Mouse (Mus musculus): ENCODE measurements around the gene Cars. TPM values are rescaled to one million over a fixed set of nuclear protein-coding genes. Genes with fewer than 3 reads are reported as not detected.
"Not testable (repeated sequence)": the region's sequence is repeated elsewhere in the genome, so short reads cannot be mapped to it uniquely, and the experiment has no call there.

Gene Cars
- 32.4 and 35.4 TPM in 2 replicates for total RNA-seq (2014; rRNA removed)
- polyA plus RNA-seq (2015; fragmentation: Nextera tagmentation; extraction: Ambion mirVana) = 65.4 and 73.8 TPM in 2 replicates

- ATAC-seq (peak; percentile 98), DNase-seq (ENCODE audit: low spot score) (peak; percentile 97)
- Histone ChIP-seq H3K4me2 (ENCODE audit: low read depth, low read length) (peak within 1 kb of the TSS; percentile 85), H3K9me3 (ENCODE audit: low read length) (no peaks in the 10 kb centered on the region), H3K36me3 (ENCODE audit: insufficient read depth, low read length) (no peaks in the 10 kb centered on the region), H3K27ac (peak within 1 kb of the TSS; percentile 74), H3K27me3 (ENCODE audit: insufficient read depth, low read length) (no peaks in the 10 kb centered on the region), H3K9ac (replicated peaks; ENCODE audit: low read length) (peak within 1 kb of the TSS; percentile 87), H3K4me3 (ENCODE audit: low read length) (peak within 1 kb of the TSS; percentile 92), H3K4me1 (ENCODE audit: insufficient read depth, low read length) (peaks cover 9% of the 10 kb centered on the region)
- 2% methylated on average over 35 of the region's 35 CpGs for WGBS
- no peak for TF ChIP-seq CTCF (IDR thresholded peaks at IDR 0.05; ENCODE audit: low read depth)
Measured at GRCm38 (mm10) chr7:143599428-143600230, at the start of gene Cars. Gene Cars (minus strand): TSS chr7:143600090.

GRCm38 (mm10) chr7:143649034-143649768 lies 49.3 kb upstream of the Cars start, which contains the start of gene Tnfrsf22:
Gene Tnfrsf22 (minus strand): TSS chr7:143649661.
- Histone ChIP-seq H3K9me3 (ENCODE audit: low read length) (no peaks in the 10 kb centered on the region), H3K4me1 (ENCODE audit: insufficient read depth, low read length) (no peaks in the 10 kb centered on the region), H3K27me3 (ENCODE audit: insufficient read depth, low read length) (no peaks in the 10 kb centered on the region), H3K27ac (no peak within 1 kb of the TSS), H3K9ac (replicated peaks; ENCODE audit: low read length) (peak within 1 kb of the TSS; percentile 61), H3K4me3 (ENCODE audit: low read length) (peak within 1 kb of the TSS; percentile 57), H3K4me2 (ENCODE audit: low read depth, low read length) (peak within 1 kb of the TSS; percentile 86), H3K36me3 (ENCODE audit: insufficient read depth, low read length) (no peaks in the 10 kb centered on the region)
- 3% methylated on average over 39 of the region's 39 CpGs for WGBS
- peak; percentile 98 for ATAC-seq
- TF ChIP-seq CTCF (IDR thresholded peaks at IDR 0.05; ENCODE audit: low read depth) = peak; percentile 13; the same call in 1 of the 2 replicates
- peak; percentile 89 for DNase-seq (ENCODE audit: low spot score)

- not testable (repeated sequence) for ATAC-seq; H3K9ac ChIP-seq (replicated peaks; ENCODE audit: low read length); H3K36me3 ChIP-seq (ENCODE audit: insufficient read depth, low read length); H3K4me1 ChIP-seq (ENCODE audit: insufficient read depth, low read length); H3K4me3 ChIP-seq (ENCODE audit: low read length); H3K4me2 ChIP-seq (ENCODE audit: low read depth, low read length); H3K27me3 ChIP-seq (ENCODE audit: insufficient read depth, low read length); H3K27ac ChIP-seq; DNase-seq (ENCODE audit: low spot score); H3K9me3 ChIP-seq (ENCODE audit: low read length)
- WGBS = 92% methylated on average over 2 of the region's 2 CpGs
Measured at GRCm38 (mm10) chr7:143643949-143644348, 44.1 kb upstream of the Cars start.

GRCm38 (mm10) chr7:143636674-143637073 lies 36.8 kb upstream of the Cars start:
- H3K4me3 ChIP-seq (ENCODE audit: low read length) = no peak overlapping the region
- no peaks in the 10 kb centered on the region for H3K9me3 ChIP-seq (ENCODE audit: low read length)
- no peak overlapping the region for H3K4me2 ChIP-seq (ENCODE audit: low read depth, low read length)
- DNase-seq (ENCODE audit: low spot score) = no peak
- H3K36me3 ChIP-seq (ENCODE audit: insufficient read depth, low read length) = no peaks in the 10 kb centered on the region
- ATAC-seq = no peak
- H3K4me1 ChIP-seq (ENCODE audit: insufficient read depth, low read length) = no peaks in the 10 kb centered on the region
- no peaks in the 10 kb centered on the region for H3K27me3 ChIP-seq (ENCODE audit: insufficient read depth, low read length)
- no peak overlapping the region for H3K9ac ChIP-seq (replicated peaks; ENCODE audit: low read length)
- WGBS = 98% methylated on average over 1 of the region's 1 CpGs
- H3K27ac ChIP-seq = no peak overlapping the region
- TF ChIP-seq CTCF (IDR thresholded peaks at IDR 0.05; ENCODE audit: low read depth) = no peak

GRCm38 (mm10) chr7:143631503-143631902 lies 31.6 kb upstream of the Cars start:
- Histone ChIP-seq H3K4me3 (ENCODE audit: low read length) (no peak overlapping the region), H3K36me3 (ENCODE audit: insufficient read depth, low read length) (no peaks in the 10 kb centered on the region), H3K27me3 (ENCODE audit: insufficient read depth, low read length) (no peaks in the 10 kb centered on the region), H3K27ac (no peak overlapping the region), H3K4me2 (ENCODE audit: low read depth, low read length) (no peak overlapping the region), H3K9me3 (ENCODE audit: low read length) (no peaks in the 10 kb centered on the region), H3K4me1 (ENCODE audit: insufficient read depth, low read length) (no peaks in the 10 kb centered on the region), H3K9ac (replicated peaks; ENCODE audit: low read length) (no peak overlapping the region)
- no peak for ATAC-seq
- no peak for DNase-seq (ENCODE audit: low spot score)
- WGBS = 65% methylated on average over 2 of the region's 2 CpGs
- TF ChIP-seq CTCF (IDR thresholded peaks at IDR 0.05; ENCODE audit: low read depth) = no peak

GRCm38 (mm10) chr7:143629501-143629900 lies 29.6 kb upstream of the Cars start:
- no peak for ATAC-seq
- no peaks in the 10 kb centered on the region for H3K36me3 ChIP-seq (ENCODE audit: insufficient read depth, low read length)
- H3K27ac ChIP-seq = no peak overlapping the region
- H3K4me1 ChIP-seq (ENCODE audit: insufficient read depth, low read length) = no peaks in the 10 kb centered on the region
- no peak for TF ChIP-seq CTCF (IDR thresholded peaks at IDR 0.05; ENCODE audit: low read depth)
- no peak for DNase-seq (ENCODE audit: low spot score)
- no peaks in the 10 kb centered on the region for H3K9me3 ChIP-seq (ENCODE audit: low read length)
- H3K4me2 ChIP-seq (ENCODE audit: low read depth, low read length) = no peak overlapping the region
- H3K9ac ChIP-seq (replicated peaks; ENCODE audit: low read length) = no peak overlapping the region
- no peaks in the 10 kb centered on the region for H3K27me3 ChIP-seq (ENCODE audit: insufficient read depth, low read length)
- H3K4me3 ChIP-seq (ENCODE audit: low read length) = no peak overlapping the region
- WGBS = 63% methylated on average over 1 of the region's 1 CpGs

All from hindbrain, postnatal 0 days (tissue).